Mouse (Mus musculus) forebrain, postnatal 0 days (tissue): ENCODE data around the gene Zscan2. TPM values are rescaled to one million over a fixed set of nuclear protein-coding genes. Genes with fewer than 3 reads are reported as not detected.

Source experiments
- ATAC-seq: fragments of 200-750 bp; cut with Nextera tagmentation; 2 replicates; pipeline ENCODE4 v1.8.0; 2017; ENCODE audit warnings: mild to moderate bottlenecking, moderate library complexity
- DNase-seq: peaks from one replicate; pipeline ENCODE4 v3.0.0-alpha.2; 2015
- H3K27ac ChIP-seq: fragments of 300-500 bp; sonication (generic); 2 replicates; pipeline ENCODE4 v1.5.1; 2014; ENCODE audit warnings: low read depth, mild to moderate bottlenecking, antibody characterized with exemption, low read length, moderate library complexity, mixed read lengths
- H3K27me3 ChIP-seq: fragments of 300-500 bp; sonication (generic); 2 replicates; pipeline ENCODE4 v1.6.1; 2014; ENCODE audit warnings: mild to moderate bottlenecking, low read length, mixed read lengths; ENCODE audit not compliant: insufficient read depth
- H3K36me3 ChIP-seq: fragments of 300-500 bp; sonication (generic); 2 replicates; pipeline ENCODE4 v1.6.1; 2014; ENCODE audit warnings: mild to moderate bottlenecking, moderate library complexity; ENCODE audit not compliant: insufficient read depth
- H3K4me1 ChIP-seq: fragments of 300-500 bp; sonication (generic); 2 replicates; pipeline ENCODE4 v1.6.1; 2014; ENCODE audit warnings: antibody characterized with exemption; ENCODE audit not compliant: insufficient read depth
- H3K4me2 ChIP-seq: fragments of 300-500 bp; sonication (generic); 2 replicates; pipeline ENCODE4 v1.6.1; 2014; ENCODE audit warnings: low read depth, mild to moderate bottlenecking, moderate library complexity
- H3K4me3 ChIP-seq: fragments of 300-500 bp; sonication (generic); 2 replicates; pipeline ENCODE4 v1.5.1; 2014; ENCODE audit warnings: low read depth, low read length, mixed read lengths
- H3K9ac ChIP-seq: fragments of 300-500 bp; sonication (generic); 2 replicates; pipeline ENCODE4 v1.6.1; 2014; ENCODE audit warnings: mild to moderate bottlenecking
- H3K9me3 ChIP-seq: fragments of 300-500 bp; sonication (generic); 2 replicates; pipeline ENCODE4 v1.6.1; 2016; ENCODE audit warnings: low read length
- CTCF ChIP-seq: sonication (generic); IDR thresholded peaks from 2 replicates; pipeline ENCODE4 v1.5.1; 2016; ENCODE audit warnings: antibody characterized with exemption, control low read depth, low read depth
- WGBS: fragments of 180-500 bp; shearing (Covaris S2); extraction: QIAGEN DNeasy Blood & Tissue Kit; methylation state at CpG from one replicate; pipeline ENCODE4 v1.1.7; 2014; 5-methylcytosine and 5-hydroxymethylcytosine counted together
- polyA plus RNA-seq: library from polyadenylated mRNA; unstranded; fragments of >200 nt; fragmentation: Nextera tagmentation; extraction: Ambion mirVana; gene quantifications from 2 replicates; pipeline ENCODE4 v1.2.1, GENCODE M21; 2015
- total RNA-seq: library from RNA; depleted of rRNA; stranded (reverse); fragments of >200 nt; gene quantifications from 2 replicates; pipeline ENCODE4 v1.2.3, GENCODE M21; 2014; rRNA removed

Gene Zscan2
- total RNA-seq (29.1 and 38.3 TPM in 2 replicates), polyA plus RNA-seq (1.6 and 3.3 TPM in 2 replicates)

DNA sequence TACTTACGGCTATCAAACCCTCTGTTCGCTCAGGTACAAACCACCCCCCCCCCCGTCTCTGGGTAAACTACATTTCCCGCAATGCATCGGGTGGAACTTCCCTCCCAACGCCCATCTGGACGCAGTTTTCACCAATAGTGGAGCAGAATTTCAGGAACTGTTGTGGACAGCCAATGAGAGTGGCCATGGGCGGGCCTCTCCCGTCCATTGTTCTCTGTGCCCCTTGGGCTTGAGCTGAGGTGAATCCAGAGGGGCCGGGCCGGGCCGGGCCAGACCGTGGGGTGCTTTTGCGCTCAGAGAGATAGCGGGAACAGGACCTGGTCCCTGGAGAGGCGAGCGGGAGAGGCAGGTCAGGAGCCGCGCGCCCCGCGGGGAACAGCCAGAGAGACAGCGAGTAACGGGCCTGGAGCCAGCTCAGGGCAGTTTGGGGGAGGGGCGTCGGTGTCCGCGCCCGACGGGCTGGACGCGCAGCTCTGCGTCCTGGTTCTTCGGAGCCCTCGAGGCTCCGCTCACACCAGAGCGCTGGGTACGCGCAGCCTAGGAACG lies at the start of gene Zscan2:
Zscan2 (plus strand) TSS at position 192 of the 546 bp plus-strand sequence.
- H3K9me3 ChIP-seq = no peaks in the 10 kb centered on the region
- peak; percentile 99 for ATAC-seq
- peak within 1 kb of the TSS; percentile 90 for H3K27ac ChIP-seq
- no peaks in the 10 kb centered on the region for H3K27me3 ChIP-seq
- TF ChIP-seq CTCF = no peak
- 3% methylated on average over 40 of the region's 40 CpGs for WGBS
- DNase-seq = peak; percentile 96
- peak within 1 kb of the TSS; percentile 72 for H3K4me2 ChIP-seq
- peaks cover 22% of the 10 kb centered on the region for H3K4me1 ChIP-seq
- H3K4me3 ChIP-seq = peak within 1 kb of the TSS; percentile 86
- H3K36me3 ChIP-seq = peaks cover 15% of the 10 kb centered on the region; the same call in 1 of the 2 replicates
- peak within 1 kb of the TSS; percentile 99 for H3K9ac ChIP-seq

DNA sequence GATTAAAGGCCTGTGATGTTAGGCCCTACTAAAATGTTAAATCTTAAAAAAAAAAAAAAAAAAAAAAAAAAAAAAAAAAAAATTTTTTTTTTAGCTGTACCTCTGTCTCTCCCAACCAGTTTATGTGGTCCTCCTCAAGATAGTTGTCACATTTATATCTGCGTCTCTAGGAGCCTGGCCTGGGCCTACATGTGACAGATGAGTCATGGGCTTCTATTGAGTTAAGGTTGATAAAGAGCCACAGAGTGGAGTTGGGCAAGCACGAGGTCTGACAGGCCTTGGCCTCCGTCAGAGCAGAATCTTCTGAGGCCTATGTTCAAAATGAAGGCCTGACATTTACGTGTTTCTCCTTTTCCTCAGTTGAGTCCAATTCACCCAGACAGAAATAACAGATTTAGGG lies 47.3 kb upstream of the Zscan2 start:
- Histone ChIP-seq H3K27me3 (no peaks in the 10 kb centered on the region), H3K27ac (no peak overlapping the region), H3K4me3 (no peak overlapping the region), H3K4me1 (no peaks in the 10 kb centered on the region), H3K9me3 (no peaks in the 10 kb centered on the region), H3K36me3 (no peaks in the 10 kb centered on the region), H3K9ac (no peak overlapping the region), H3K4me2 (no peak overlapping the region)
- 91% methylated on average over 4 of the region's 4 CpGs for WGBS
- no peak for TF ChIP-seq CTCF
- DNase-seq (no peak), ATAC-seq (no peak)

DNA sequence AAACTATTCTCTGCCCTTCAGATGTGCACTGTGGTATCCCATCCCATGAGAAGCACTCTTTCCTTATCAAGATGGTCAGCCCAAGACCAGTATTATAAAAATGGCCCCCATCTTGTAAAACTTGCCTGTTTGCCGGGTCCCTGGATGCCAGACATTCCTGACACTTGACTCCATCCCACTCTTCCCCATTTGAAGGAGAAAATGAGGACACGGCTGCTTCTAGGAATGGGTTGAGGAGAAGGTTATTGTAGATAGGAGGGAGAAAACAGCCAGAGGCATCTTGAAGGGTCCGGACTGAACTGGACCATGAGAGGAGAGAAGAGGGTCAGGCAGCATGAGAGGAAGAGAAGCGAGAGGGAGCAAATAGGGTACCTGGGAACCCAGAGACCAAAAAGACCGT lies 44.1 kb upstream of the Zscan2 start:
- no peak for DNase-seq
- Histone ChIP-seq H3K9ac (no peak overlapping the region), H3K9me3 (no peaks in the 10 kb centered on the region), H3K36me3 (no peaks in the 10 kb centered on the region), H3K4me2 (no peak overlapping the region), H3K27me3 (no peaks in the 10 kb centered on the region), H3K27ac (no peak overlapping the region), H3K4me1 (no peaks in the 10 kb centered on the region), H3K4me3 (no peak overlapping the region)
- ATAC-seq = no peak
- no peak for TF ChIP-seq CTCF
- WGBS = 76% methylated on average over 5 of the region's 5 CpGs

DNA sequence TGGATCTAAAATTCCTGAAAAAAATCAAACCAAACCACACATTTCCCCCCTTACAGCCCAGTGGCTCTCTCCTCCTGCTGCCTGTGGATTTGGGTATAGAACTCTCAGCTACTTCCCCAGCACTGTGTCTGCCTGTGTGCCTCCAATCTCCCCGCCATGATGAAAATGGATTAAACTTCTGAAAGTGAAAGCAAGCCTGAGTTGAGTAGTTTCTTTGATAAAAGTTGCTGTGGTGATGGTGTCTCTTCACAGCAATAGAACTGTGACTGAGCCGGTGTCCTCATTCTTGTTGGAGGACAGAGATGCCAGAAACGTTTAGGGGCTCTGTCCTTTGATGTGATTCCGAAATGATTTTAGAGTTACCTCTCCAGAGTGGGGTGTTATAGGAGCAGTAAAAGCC lies 39.9 kb upstream of the Zscan2 start:
- 78% methylated on average over 4 of the region's 4 CpGs for WGBS
- TF ChIP-seq CTCF = no peak
- no peak for ATAC-seq
- Histone ChIP-seq H3K9me3 (no peaks in the 10 kb centered on the region), H3K4me2 (no peak overlapping the region), H3K4me1 (no peaks in the 10 kb centered on the region), H3K36me3 (no peaks in the 10 kb centered on the region), H3K9ac (no peak overlapping the region), H3K4me3 (no peak overlapping the region), H3K27ac (no peak overlapping the region), H3K27me3 (no peaks in the 10 kb centered on the region)
- DNase-seq = no peak

DNA sequence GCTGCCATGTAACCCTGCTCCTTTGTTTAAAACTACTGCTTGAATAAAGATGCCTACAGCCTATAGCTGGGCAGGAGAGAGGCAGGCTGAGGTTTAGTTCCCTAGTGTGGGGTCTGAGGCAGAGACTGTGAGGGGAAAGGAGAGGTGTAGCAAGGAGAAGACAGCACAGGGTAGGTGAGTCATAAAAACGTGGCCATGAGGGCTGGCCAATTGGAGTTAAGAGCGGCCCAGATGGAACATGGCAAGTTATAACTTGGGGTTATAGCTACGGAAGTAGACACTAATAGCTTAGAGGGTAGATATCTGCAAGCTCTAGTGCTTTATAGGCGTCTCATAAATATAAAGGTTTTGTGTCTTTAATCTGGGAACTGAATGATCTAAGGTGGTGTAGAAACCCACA lies 37.5 kb upstream of the Zscan2 start:
- no peak for TF ChIP-seq CTCF
- WGBS = 85% methylated on average over 4 of the region's 4 CpGs
- DNase-seq = no peak
- no peak for ATAC-seq
- Histone ChIP-seq H3K4me1 (no peaks in the 10 kb centered on the region), H3K4me2 (no peak overlapping the region), H3K9me3 (no peaks in the 10 kb centered on the region), H3K27me3 (no peaks in the 10 kb centered on the region), H3K27ac (no peak overlapping the region), H3K4me3 (no peak overlapping the region), H3K36me3 (no peaks in the 10 kb centered on the region), H3K9ac (no peak overlapping the region)

DNA sequence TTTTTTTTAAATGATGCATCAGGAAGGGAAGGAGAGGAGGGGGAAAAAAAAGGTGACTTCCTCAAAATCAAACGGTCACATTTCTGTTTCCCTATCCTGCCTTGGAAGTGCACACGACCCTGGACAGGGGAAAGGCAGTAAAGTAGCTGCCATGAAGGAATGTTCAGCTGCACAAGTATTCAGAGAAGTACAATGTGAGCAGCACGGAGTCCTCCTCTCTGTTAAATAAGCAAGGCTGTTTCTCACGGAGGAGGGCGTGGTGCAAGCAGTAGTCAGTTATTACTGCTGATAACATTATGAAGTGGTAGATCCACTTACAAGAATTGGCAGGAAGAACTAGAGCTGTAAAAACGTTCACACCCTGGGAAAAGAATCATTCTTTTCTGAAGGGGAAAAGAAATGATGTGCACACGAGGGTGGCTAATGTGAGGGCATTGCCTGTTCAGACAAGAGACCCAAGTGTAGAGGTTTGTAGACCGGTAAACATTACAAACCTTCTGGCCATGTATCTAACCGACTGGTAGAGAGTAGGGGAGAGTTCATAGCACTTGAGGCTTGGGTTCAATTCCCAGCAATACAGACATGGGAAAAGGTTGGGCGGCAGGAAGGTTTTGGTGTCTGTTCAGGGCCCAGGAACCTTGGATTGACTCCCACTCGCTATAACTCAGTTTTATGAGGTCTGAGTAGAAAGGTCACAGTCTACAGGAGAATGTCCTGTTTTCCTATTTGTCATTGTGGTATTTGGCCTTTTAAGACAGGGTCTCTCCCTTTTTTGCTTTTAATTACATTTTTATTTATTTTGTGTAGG lies 36.6 kb upstream of the Zscan2 start:
- ATAC-seq = no peak
- no peak for DNase-seq
- no peak overlapping the region for H3K4me3 ChIP-seq
- H3K27ac ChIP-seq = no peak overlapping the region
- no peaks in the 10 kb centered on the region for H3K27me3 ChIP-seq
- H3K4me2 ChIP-seq = no peak overlapping the region
- no peaks in the 10 kb centered on the region for H3K9me3 ChIP-seq
- no peak for TF ChIP-seq CTCF
- H3K4me1 ChIP-seq = no peaks in the 10 kb centered on the region
- no peak overlapping the region for H3K9ac ChIP-seq
- no peaks in the 10 kb centered on the region for H3K36me3 ChIP-seq
- WGBS = 79% methylated on average over 11 of the region's 11 CpGs

DNA sequence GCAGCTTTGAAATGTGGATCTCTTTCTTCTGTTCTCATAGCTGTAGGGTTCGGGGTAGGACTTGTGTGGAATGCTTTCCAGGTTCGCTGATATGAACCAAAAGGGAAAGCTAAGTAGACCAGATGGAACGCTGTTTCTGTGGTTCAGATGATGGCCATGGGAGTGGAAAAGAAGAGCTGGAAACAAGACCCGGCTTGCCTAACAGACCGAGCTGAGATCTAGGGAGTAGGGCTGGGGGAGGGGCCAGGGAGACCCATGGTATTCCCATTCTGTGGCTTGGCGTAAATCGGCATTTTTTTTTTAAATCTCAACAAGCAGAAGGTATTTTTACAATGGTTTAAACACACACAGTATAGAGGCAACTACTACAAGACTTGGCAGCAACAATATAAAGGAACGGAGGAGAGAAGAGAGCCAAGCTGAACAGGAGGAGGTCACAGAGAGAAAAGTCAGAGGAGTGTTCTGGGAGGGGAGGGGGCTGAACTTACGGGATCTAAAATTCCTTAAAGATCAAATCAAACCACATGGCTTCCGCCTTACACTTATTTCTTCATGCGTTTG lies 34.8 kb upstream of the Zscan2 start, which contains the start of gene Iqgap1:
Iqgap1 (minus strand) TSS at position 132 of the 561 bp plus-strand sequence.
- ATAC-seq = no peak
- no peaks in the 10 kb centered on the region for H3K4me1 ChIP-seq

More for the DNA sequence above, 34.8 kb upstream of the Zscan2 start, which contains the start of gene Iqgap1:
- Histone ChIP-seq H3K4me3 (no peak within 1 kb of the TSS), H3K36me3 (no peaks in the 10 kb centered on the region), H3K9ac (no peak within 1 kb of the TSS), H3K4me2 (no peak within 1 kb of the TSS), H3K9me3 (no peaks in the 10 kb centered on the region), H3K27me3 (no peaks in the 10 kb centered on the region), H3K27ac (no peak within 1 kb of the TSS)
- DNase-seq = no peak
- no peak for TF ChIP-seq CTCF
- 72% methylated on average over 11 of the region's 11 CpGs for WGBS
